In genomic region chr13:23448758-23449157, GRCm38 (mm10) we compare ENCODE assay signal across 9 mouse cellular contexts. TPM values are rescaled to one million over a fixed set of nuclear protein-coding genes. Genes with fewer than 3 reads are reported as not detected.
DNase-seq lines count a peak whose midpoint lies in the region; ATAC-seq lines count a peak whose summit lies in the region.
"Had no signal": no experiment of that assay in that cellular context is flagged by ENCODE, and none has a peak within 500 bp of the region (broad histone marks: within the 10 kb centered on the region; RNA-seq: fewer than 3 reads in every experiment).

No protein-coding gene starts in this region.

- DNase-seq in neural tube, embryonic 10.5 days (ENCODE audit: extremely low spot score, low spot score), result no peak
- no peak for DNase-seq in liver, embryonic 13.5 days
- DNase-seq in Muller cell, postnatal 12 days (ENCODE audit: inconsistent ontology term), result no peak
- DNase-seq in layer of hippocampus, postnatal 36 days, result no peak

- 52% methylated on average over 3 of the region's 3 CpGs for WGBS in neural tube, embryonic 12.5 days
- WGBS in liver, embryonic 13.5 days (ENCODE audit: insufficient replicate concordance), result 20% methylated on average over 3 of the region's 3 CpGs

- H3K4me2 ChIP-seq in neural tube, embryonic 12.5 days (replicated peaks), result peak overlapping the region; percentile 68
- peak overlapping the region; percentile 73 for H3K4me2 ChIP-seq in liver, embryonic 13.5 days

- H3K36me3 ChIP-seq in erythroblast, embryonic 14.5 days (ENCODE audit: control insufficient read depth), result no peaks in the 10 kb centered on the region
- no peaks in the 10 kb centered on the region for H3K36me3 ChIP-seq in neural tube, embryonic 12.5 days
- no peaks in the 10 kb centered on the region for H3K36me3 ChIP-seq in liver, embryonic 13.5 days

- no peaks in the 10 kb centered on the region for H3K27me3 ChIP-seq in erythroblast, embryonic 14.5 days (ENCODE audit: control insufficient read depth)
- H3K27me3 ChIP-seq in neural tube, embryonic 12.5 days (replicated peaks), result no peaks in the 10 kb centered on the region
- H3K27me3 ChIP-seq in liver, embryonic 13.5 days, result no peaks in the 10 kb centered on the region

- H3K27ac ChIP-seq in neural tube, embryonic 12.5 days, result no peak overlapping the region
- H3K27ac ChIP-seq in liver, embryonic 13.5 days, result peak overlapping the region; percentile 87

- H3K4me1 ChIP-seq in erythroblast, embryonic 14.5 days (ENCODE audit: control insufficient read depth), result peaks cover 67% of the 10 kb centered on the region
- peaks cover 10% of the 10 kb centered on the region for H3K4me1 ChIP-seq in neural tube, embryonic 12.5 days
- peaks cover 56% of the 10 kb centered on the region for H3K4me1 ChIP-seq in liver, embryonic 13.5 days (replicated peaks)

- H3K9me3 ChIP-seq in erythroblast, embryonic 14.5 days (ENCODE audit: control insufficient read depth, low read length), result no peaks in the 10 kb centered on the region
- H3K9me3 ChIP-seq in neural tube, embryonic 12.5 days, result no peaks in the 10 kb centered on the region
- no peaks in the 10 kb centered on the region for H3K9me3 ChIP-seq in liver, embryonic 13.5 days (replicated peaks)

- ATAC-seq in erythroblast, adult 5-6 weeks (replicated peaks; ENCODE audit: low FRiP score, poor library complexity, severe bottlenecking), result no peak
- ATAC-seq in neural tube, embryonic 12.5 days (ENCODE audit: low FRiP score, low read depth), result no peak
- no peak for ATAC-seq in liver, embryonic 13.5 days (ENCODE audit: low read depth)
- ATAC-seq in cerebellum, adult (ENCODE audit: insufficient number of reproducible peaks, low FRiP score, low TSS enrichment), result no peak

- peak overlapping the region; percentile 67 for H3K4me3 ChIP-seq in erythroblast, embryonic 14.5 days (replicated peaks)
- peak overlapping the region; percentile 47; the same call in 1 of the 2 replicates for H3K4me3 ChIP-seq in neural tube, embryonic 12.5 days
- peak overlapping the region; percentile 62 for H3K4me3 ChIP-seq in liver, embryonic 13.5 days (replicated peaks)

- no peak overlapping the region for H3K9ac ChIP-seq in neural tube, embryonic 12.5 days
- peak overlapping the region; percentile 70 for H3K9ac ChIP-seq in liver, embryonic 13.5 days

RNA-seq across cellular contexts. Expression of gene Btn1a1, which starts 16.9 kb away (rescaled TPM):
- 0.15 and 0.16 TPM in 2 replicates for polyA plus RNA-seq in erythroblast, embryonic 14.5 days (2012)
- 4.2 and 4.4 TPM in 2 replicates for total RNA-seq in erythroblast, adult 5-6 weeks (2015; ENCODE audit: low replicate concordance)
- total RNA-seq in erythroblast, adult 5-6 weeks (2017; ENCODE audit: low replicate concordance), result 6.5 and 15.5 TPM in 2 replicates
- polyA plus RNA-seq in neural tube, embryonic 12.5 days (2016; fragmentation: Nextera tagmentation; extraction: Ambion mirVana), result not detected in 2 replicates
- polyA plus RNA-seq in liver, embryonic 13.5 days (2015; fragmentation: Nextera tagmentation; extraction: Ambion mirVana), result 1.5 and 2.0 TPM in 2 replicates
- total RNA-seq in layer of hippocampus, postnatal 36 days (2021), result not detected
- total RNA-seq: layer of hippocampus, adult 8-10 months had no signal

RNA-seq across cellular contexts. Expression of gene Abt1, which starts 25.1 kb away (rescaled TPM):
- 0.76 and 0.84 TPM in 2 replicates for polyA plus RNA-seq in erythroblast, embryonic 14.5 days (2012)
- 1.7 and 1.9 TPM in 2 replicates for total RNA-seq in erythroblast, adult 5-6 weeks (2015; ENCODE audit: low replicate concordance)
- 1.4 and 1.7 TPM in 2 replicates for total RNA-seq in erythroblast, adult 5-6 weeks (2017; ENCODE audit: low replicate concordance)
- polyA plus RNA-seq in neural tube, embryonic 12.5 days (2016; fragmentation: Nextera tagmentation; extraction: Ambion mirVana), result 11.4 TPM in 2 replicates
- polyA plus RNA-seq in liver, embryonic 13.5 days (2015; fragmentation: Nextera tagmentation; extraction: Ambion mirVana), result 8.3 and 9.1 TPM in 2 replicates
- total RNA-seq in layer of hippocampus, postnatal 36 days (2021), result 1 to 10 TPM; 7.9 to 8.7 TPM

RNA-seq across cellular contexts. Expression of gene Btn2a2, which starts 39.9 kb away (rescaled TPM):
- not detected in 2 replicates for polyA plus RNA-seq in erythroblast, embryonic 14.5 days (2012)
- total RNA-seq in erythroblast, adult 5-6 weeks (2015; ENCODE audit: low replicate concordance), result not detected in 2 replicates
- total RNA-seq in erythroblast, adult 5-6 weeks (2017; ENCODE audit: low replicate concordance), result not detected in 2 replicates
- 0.23 and 0.31 TPM in 2 replicates for polyA plus RNA-seq in neural tube, embryonic 12.5 days (2016; fragmentation: Nextera tagmentation; extraction: Ambion mirVana)
- not detected in 2 replicates for polyA plus RNA-seq in liver, embryonic 13.5 days (2015; fragmentation: Nextera tagmentation; extraction: Ambion mirVana)
- under 1 TPM; 0.51 to 0.80 TPM for total RNA-seq in layer of hippocampus, postnatal 36 days (2021)
